Mouse (Mus musculus): ENCODE measurements around the gene Macrod2. TPM values are rescaled to one million over a fixed set of nuclear protein-coding genes. Genes with fewer than 3 reads are reported as not detected.

The Macrod2 gene
- polyA plus RNA-seq, 1 experiment from 2014 or later = 38.0 TPM

GRCm38 (mm10) chr2:140790363-140790762 lies 395.3 kb downstream of the Macrod2 start:
- Histone ChIP-seq H3K9me3 (no peaks in the 10 kb centered on the region), H3K4me1 (replicated peaks) (no peaks in the 10 kb centered on the region), H3K27ac (no peak overlapping the region), H3K27me3 (ENCODE audit: insufficient read depth, poor library complexity, severe bottlenecking) (no peaks in the 10 kb centered on the region), H3K4me3 (no peak overlapping the region), H3K36me3 (no peaks in the 10 kb centered on the region)
- DNase-seq (ENCODE audit: low spot score) = no peak
- 72% methylated on average over 5 of the region's 5 CpGs for WGBS

- Histone ChIP-seq H3K4me1 (replicated peaks) (no peaks in the 10 kb centered on the region), H3K36me3 (no peaks in the 10 kb centered on the region), H3K27ac (no peak overlapping the region), H3K9me3 (no peaks in the 10 kb centered on the region), H3K4me3 (no peak overlapping the region), H3K27me3 (ENCODE audit: insufficient read depth, poor library complexity, severe bottlenecking) (no peaks in the 10 kb centered on the region)
- DNase-seq (ENCODE audit: low spot score) = no peak
- WGBS = 88% methylated on average over 4 of the region's 4 CpGs
Observed at GRCm38 (mm10) chr2:140793886-140794608, 398.9 kb downstream of the Macrod2 start.

GRCm38 (mm10) chr2:140811693-140812092 lies 416.6 kb downstream of the Macrod2 start:
- H3K36me3 ChIP-seq = no peaks in the 10 kb centered on the region
- H3K27ac ChIP-seq = no peak overlapping the region
- no peak for DNase-seq (ENCODE audit: low spot score)
- H3K4me1 ChIP-seq (replicated peaks) = no peaks in the 10 kb centered on the region
- H3K9me3 ChIP-seq = no peaks in the 10 kb centered on the region
- WGBS = 92% methylated on average over 4 of the region's 4 CpGs
- no peaks in the 10 kb centered on the region for H3K27me3 ChIP-seq (ENCODE audit: insufficient read depth, poor library complexity, severe bottlenecking)
- H3K4me3 ChIP-seq = no peak overlapping the region

- Histone ChIP-seq H3K27ac (no peak overlapping the region), H3K36me3 (no peaks in the 10 kb centered on the region), H3K4me1 (replicated peaks) (no peaks in the 10 kb centered on the region), H3K9me3 (no peaks in the 10 kb centered on the region), H3K4me3 (no peak overlapping the region), H3K27me3 (ENCODE audit: insufficient read depth, poor library complexity, severe bottlenecking) (no peaks in the 10 kb centered on the region)
- no peak for DNase-seq (ENCODE audit: low spot score)
- 69% methylated on average over 2 of the region's 2 CpGs for WGBS
Observed at GRCm38 (mm10) chr2:140819391-140820120, 424.4 kb downstream of the Macrod2 start.

- Histone ChIP-seq H3K27ac (no peak overlapping the region), H3K4me1 (replicated peaks) (no peaks in the 10 kb centered on the region), H3K9me3 (no peaks in the 10 kb centered on the region), H3K4me3 (no peak overlapping the region), H3K27me3 (ENCODE audit: insufficient read depth, poor library complexity, severe bottlenecking) (no peaks in the 10 kb centered on the region), H3K36me3 (no peaks in the 10 kb centered on the region)
- no peak for DNase-seq (ENCODE audit: low spot score)
- 95% methylated on average over 3 of the region's 3 CpGs for WGBS
Observed at GRCm38 (mm10) chr2:140822378-140822777, 427.3 kb downstream of the Macrod2 start.

GRCm38 (mm10) chr2:140826241-140826640 lies 431.1 kb downstream of the Macrod2 start:
- Histone ChIP-seq H3K27ac (no peak overlapping the region), H3K9me3 (no peaks in the 10 kb centered on the region)

GRCm38 (mm10) chr2:140828859-140829258 lies 433.8 kb downstream of the Macrod2 start:
- Histone ChIP-seq H3K27me3 (ENCODE audit: insufficient read depth, poor library complexity, severe bottlenecking) (no peaks in the 10 kb centered on the region), H3K4me1 (replicated peaks) (no peaks in the 10 kb centered on the region), H3K36me3 (no peaks in the 10 kb centered on the region), H3K4me3 (no peak overlapping the region), H3K27ac (no peak overlapping the region), H3K9me3 (no peaks in the 10 kb centered on the region)
- 92% methylated on average over 5 of the region's 5 CpGs for WGBS
- no peak for DNase-seq (ENCODE audit: low spot score)

More at GRCm38 (mm10) chr2:140826241-140826640, 431.1 kb downstream of the Macrod2 start:
- no peak overlapping the region for H3K4me3 ChIP-seq
- DNase-seq (ENCODE audit: low spot score) = no peak
- 75% methylated on average over 2 of the region's 2 CpGs for WGBS
- no peaks in the 10 kb centered on the region for H3K4me1 ChIP-seq (replicated peaks)
- no peaks in the 10 kb centered on the region for H3K36me3 ChIP-seq
- no peaks in the 10 kb centered on the region for H3K27me3 ChIP-seq (ENCODE audit: insufficient read depth, poor library complexity, severe bottlenecking)

GRCm38 (mm10) chr2:140830086-140830485 lies 435.0 kb downstream of the Macrod2 start:
- Histone ChIP-seq H3K4me1 (replicated peaks) (no peaks in the 10 kb centered on the region), H3K27ac (no peak overlapping the region), H3K9me3 (no peaks in the 10 kb centered on the region), H3K4me3 (no peak overlapping the region), H3K27me3 (ENCODE audit: insufficient read depth, poor library complexity, severe bottlenecking) (no peaks in the 10 kb centered on the region), H3K36me3 (no peaks in the 10 kb centered on the region)
- 54% methylated on average over 3 of the region's 3 CpGs for WGBS
- DNase-seq (ENCODE audit: low spot score) = no peak

- no peak overlapping the region for H3K27ac ChIP-seq
- no peaks in the 10 kb centered on the region for H3K9me3 ChIP-seq
- H3K4me3 ChIP-seq = no peak overlapping the region
- no peak for DNase-seq (ENCODE audit: low spot score)
- no peaks in the 10 kb centered on the region for H3K36me3 ChIP-seq
- 0 out of 2 replicates have a peak, but pooled peaks cover 5% of the 10 kb centered on the region for H3K4me1 ChIP-seq (replicated peaks)
- H3K27me3 ChIP-seq (ENCODE audit: insufficient read depth, poor library complexity, severe bottlenecking) = no peaks in the 10 kb centered on the region
- WGBS = 35% methylated on average over 2 of the region's 2 CpGs
Observed at GRCm38 (mm10) chr2:140839371-140839770, 444.3 kb downstream of the Macrod2 start.

GRCm38 (mm10) chr2:140839880-140840279 lies 444.8 kb downstream of the Macrod2 start:
- WGBS = 69% methylated on average over 3 of the region's 3 CpGs
- no peak for DNase-seq (ENCODE audit: low spot score)
- no peaks in the 10 kb centered on the region for H3K27me3 ChIP-seq (ENCODE audit: insufficient read depth, poor library complexity, severe bottlenecking)
- 0 out of 2 replicates have a peak, but pooled peaks cover 5% of the 10 kb centered on the region for H3K4me1 ChIP-seq (replicated peaks)
- H3K27ac ChIP-seq = no peak overlapping the region
- no peaks in the 10 kb centered on the region for H3K9me3 ChIP-seq
- H3K36me3 ChIP-seq = no peaks in the 10 kb centered on the region
- no peak overlapping the region for H3K4me3 ChIP-seq

- no peak overlapping the region for H3K4me3 ChIP-seq
- H3K4me1 ChIP-seq (replicated peaks) = 0 out of 2 replicates have a peak, but pooled peaks cover 5% of the 10 kb centered on the region
Observed at GRCm38 (mm10) chr2:140844030-140844429, 448.9 kb downstream of the Macrod2 start.

GRCm38 (mm10) chr2:140847817-140848428 lies 452.8 kb downstream of the Macrod2 start:
- Histone ChIP-seq H3K4me3 (no peak overlapping the region), H3K9me3 (no peaks in the 10 kb centered on the region), H3K4me1 (replicated peaks) (no peaks in the 10 kb centered on the region), H3K36me3 (no peaks in the 10 kb centered on the region), H3K27ac (no peak overlapping the region), H3K27me3 (ENCODE audit: insufficient read depth, poor library complexity, severe bottlenecking) (no peaks in the 10 kb centered on the region)
- WGBS = 94% methylated on average over 5 of the region's 5 CpGs
- DNase-seq (ENCODE audit: low spot score) = no peak

More at GRCm38 (mm10) chr2:140844030-140844429, 448.9 kb downstream of the Macrod2 start:
- no peak overlapping the region for H3K27ac ChIP-seq
- no peaks in the 10 kb centered on the region for H3K9me3 ChIP-seq
- 86% methylated on average over 5 of the region's 5 CpGs for WGBS
- DNase-seq (ENCODE audit: low spot score) = no peak
- H3K27me3 ChIP-seq (ENCODE audit: insufficient read depth, poor library complexity, severe bottlenecking) = no peaks in the 10 kb centered on the region
- H3K36me3 ChIP-seq = no peaks in the 10 kb centered on the region

- Histone ChIP-seq H3K27me3 (ENCODE audit: insufficient read depth, poor library complexity, severe bottlenecking) (no peaks in the 10 kb centered on the region), H3K27ac (no peak overlapping the region), H3K4me3 (no peak overlapping the region), H3K9me3 (no peaks in the 10 kb centered on the region), H3K36me3 (no peaks in the 10 kb centered on the region), H3K4me1 (replicated peaks) (no peaks in the 10 kb centered on the region)
- WGBS = 90% methylated on average over 9 of the region's 9 CpGs
- DNase-seq (ENCODE audit: low spot score) = no peak
Observed at GRCm38 (mm10) chr2:140853538-140853937, 458.4 kb downstream of the Macrod2 start.

Data from hindbrain, embryonic 10.5 days (tissue).